Mouse (Mus musculus) neural tube, embryonic 12.5 days (tissue): ENCODE results near the gene Nrl. TPM values are rescaled to one million over a fixed set of nuclear protein-coding genes. Genes with fewer than 3 reads are reported as not detected.
A peak's percentile ranks its signal among the peaks of the same experiment; 100 is the strongest.

ENCODE experiments used
- ATAC-seq: fragments of 200-750 bp; cut with Nextera tagmentation; 2 replicates; pipeline ENCODE4 v1.8.0; 2017; ENCODE audit warnings: low read depth, mild to moderate bottlenecking, moderate TSS enrichment, moderate library complexity; ENCODE audit not compliant: low FRiP score
- H3K27ac ChIP-seq: fragments of 300-500 bp; sonication (generic); 2 replicates; pipeline ENCODE4 v1.5.1; 2016
- H3K27me3 ChIP-seq: fragments of 300-500 bp; sonication (generic); replicated peaks from 2 replicates; pipeline ENCODE4 v1.6.1; 2016; ENCODE audit warnings: mild to moderate bottlenecking
- H3K36me3 ChIP-seq: fragments of 300-500 bp; sonication (generic); 2 replicates; pipeline ENCODE4 v1.6.1; 2016; ENCODE audit warnings: mild to moderate bottlenecking
- H3K4me1 ChIP-seq: fragments of 300-500 bp; sonication (generic); 2 replicates; pipeline ENCODE4 v1.6.1; 2016
- H3K4me2 ChIP-seq: fragments of 300-500 bp; sonication (generic); replicated peaks from 2 replicates; pipeline ENCODE4 v1.6.1; 2016; ENCODE audit warnings: mild to moderate bottlenecking
- H3K4me3 ChIP-seq: fragments of 300-500 bp; sonication (generic); 2 replicates; pipeline ENCODE4 v1.5.1; 2016
- H3K9ac ChIP-seq: fragments of 300-500 bp; sonication (generic); 2 replicates; pipeline ENCODE4 v1.6.1; 2016; ENCODE audit warnings: mild to moderate bottlenecking
- H3K9me3 ChIP-seq: fragments of 300-500 bp; sonication (generic); 2 replicates; pipeline ENCODE4 v1.6.1; 2016; ENCODE audit warnings: mild to moderate bottlenecking
- WGBS: fragments of 180-500 bp; shearing (Covaris S2); methylation state at CpG from one replicate; pipeline ENCODE4 v1.1.7; 2016; 5-methylcytosine and 5-hydroxymethylcytosine counted together
- polyA plus RNA-seq: library from polyadenylated mRNA; unstranded; fragments of >200 nt; fragmentation: Nextera tagmentation; extraction: Ambion mirVana; gene quantifications from 2 replicates; pipeline ENCODE4 v1.2.1, GENCODE M21; 2016

Nrl gene
- polyA plus RNA-seq, 1 experiment from 2014 or later, result 0.19 TPM

GRCm38 (mm10) chr14:55555788-55556187, 31.0 kb upstream of the Nrl start:
- H3K27me3 ChIP-seq, result no peaks in the 10 kb centered on the region
- ATAC-seq, result no peak
- H3K9me3 ChIP-seq, result no peaks in the 10 kb centered on the region
- H3K9ac ChIP-seq, result no peak overlapping the region
- H3K4me2 ChIP-seq, result no peak overlapping the region
- no peak overlapping the region for H3K27ac ChIP-seq
- no peak overlapping the region for H3K4me3 ChIP-seq
- no peaks in the 10 kb centered on the region for H3K36me3 ChIP-seq
- WGBS, result 79% methylated on average over 3 of the region's 3 CpGs
- H3K4me1 ChIP-seq, result no peaks in the 10 kb centered on the region

GRCm38 (mm10) chr14:55554635-55555034, 29.9 kb upstream of the Nrl start:
- H3K4me1 ChIP-seq, result no peaks in the 10 kb centered on the region
- H3K4me2 ChIP-seq, result no peak overlapping the region
- no peak overlapping the region for H3K27ac ChIP-seq
- no peak overlapping the region for H3K9ac ChIP-seq
- ATAC-seq, result no peak
- no peaks in the 10 kb centered on the region for H3K9me3 ChIP-seq
- no peak overlapping the region for H3K4me3 ChIP-seq
- no peaks in the 10 kb centered on the region for H3K27me3 ChIP-seq
- no peaks in the 10 kb centered on the region for H3K36me3 ChIP-seq

GRCm38 (mm10) chr14:55551794-55552193, 27.0 kb upstream of the Nrl start:
- H3K4me1 ChIP-seq, result no peaks in the 10 kb centered on the region
- no peak overlapping the region for H3K27ac ChIP-seq
- 89% methylated on average over 8 of the region's 8 CpGs for WGBS
- H3K36me3 ChIP-seq, result peaks cover 17% of the 10 kb centered on the region
- no peaks in the 10 kb centered on the region for H3K27me3 ChIP-seq
- H3K4me3 ChIP-seq, result no peak overlapping the region
- no peak overlapping the region for H3K9ac ChIP-seq
- ATAC-seq, result no peak
- H3K9me3 ChIP-seq, result no peaks in the 10 kb centered on the region
- no peak overlapping the region for H3K4me2 ChIP-seq

- WGBS, result 58% methylated on average over 5 of the region's 5 CpGs
- no peaks in the 10 kb centered on the region for H3K4me1 ChIP-seq
- no peak for ATAC-seq
- no peak overlapping the region for H3K9ac ChIP-seq
- H3K36me3 ChIP-seq, result peaks cover 21% of the 10 kb centered on the region
- H3K4me3 ChIP-seq, result no peak overlapping the region
- no peaks in the 10 kb centered on the region for H3K9me3 ChIP-seq
- H3K27me3 ChIP-seq, result no peaks in the 10 kb centered on the region
- no peak overlapping the region for H3K27ac ChIP-seq
- H3K4me2 ChIP-seq, result no peak overlapping the region
Measured at GRCm38 (mm10) chr14:55551347-55551746, 26.6 kb upstream of the Nrl start.

GRCm38 (mm10) chr14:55550191-55550590, 25.4 kb upstream of the Nrl start:
- H3K27ac ChIP-seq, result no peak overlapping the region
- no peaks in the 10 kb centered on the region for H3K27me3 ChIP-seq
- H3K4me3 ChIP-seq, result no peak overlapping the region
- no peak overlapping the region for H3K9ac ChIP-seq
- H3K9me3 ChIP-seq, result no peaks in the 10 kb centered on the region
- H3K4me1 ChIP-seq, result no peaks in the 10 kb centered on the region
- H3K4me2 ChIP-seq, result no peak overlapping the region
- WGBS, result 85% methylated on average over 6 of the region's 6 CpGs
- peaks cover 24% of the 10 kb centered on the region for H3K36me3 ChIP-seq
- ATAC-seq, result no peak

GRCm38 (mm10) chr14:55544334-55544733, 19.6 kb upstream of the Nrl start:
- Histone ChIP-seq H3K4me1 (peaks cover 20% of the 10 kb centered on the region), H3K27ac (no peak overlapping the region), H3K9me3 (no peaks in the 10 kb centered on the region), H3K4me3 (no peak overlapping the region), H3K4me2 (no peak overlapping the region), H3K9ac (no peak overlapping the region), H3K27me3 (no peaks in the 10 kb centered on the region), H3K36me3 (peaks cover 30% of the 10 kb centered on the region)
- 76% methylated on average over 9 of the region's 9 CpGs for WGBS
- no peak for ATAC-seq

GRCm38 (mm10) chr14:55542268-55542667, 17.5 kb upstream of the Nrl start:
- H3K4me3 ChIP-seq, result no peak overlapping the region
- no peak overlapping the region for H3K4me2 ChIP-seq
- no peak overlapping the region for H3K9ac ChIP-seq
- H3K27me3 ChIP-seq, result no peaks in the 10 kb centered on the region
- WGBS, result 98% methylated on average over 12 of the region's 12 CpGs
- H3K27ac ChIP-seq, result no peak overlapping the region
- H3K4me1 ChIP-seq, result peaks cover 20% of the 10 kb centered on the region
- no peak for ATAC-seq
- H3K36me3 ChIP-seq, result peaks cover 13% of the 10 kb centered on the region; the same call in 1 of the 2 replicates
- no peaks in the 10 kb centered on the region for H3K9me3 ChIP-seq

- H3K27ac ChIP-seq, result 0 out of 2 replicates have a peak overlapping the region, but pooled peaks have one; percentile 1
- peaks cover 20% of the 10 kb centered on the region for H3K4me1 ChIP-seq
- H3K36me3 ChIP-seq, result peaks cover 6% of the 10 kb centered on the region; the same call in 1 of the 2 replicates
- no peaks in the 10 kb centered on the region for H3K27me3 ChIP-seq
- ATAC-seq, result peak; percentile 48
- H3K4me3 ChIP-seq, result peak overlapping the region; percentile 50
- H3K4me2 ChIP-seq, result peak overlapping the region; percentile 83
- H3K9me3 ChIP-seq, result no peaks in the 10 kb centered on the region
- 9% methylated on average over 10 of the region's 10 CpGs for WGBS
- H3K9ac ChIP-seq, result peak overlapping the region; percentile 63
Measured at GRCm38 (mm10) chr14:55540787-55541321, 16.1 kb upstream of the Nrl start.

- WGBS, result under 1% methylated on average over 32 of the region's 32 CpGs
- Histone ChIP-seq H3K9me3 (no peaks in the 10 kb centered on the region), H3K36me3 (peaks cover 6% of the 10 kb centered on the region; the same call in 1 of the 2 replicates), H3K9ac (peak within 1 kb of the TSS; percentile 63), H3K27me3 (no peaks in the 10 kb centered on the region), H3K4me3 (peak within 1 kb of the TSS; percentile 50), H3K27ac (0 out of 2 replicates have a peak within 1 kb of the TSS, but pooled peaks have one; percentile 1), H3K4me2 (peak within 1 kb of the TSS; percentile 83), H3K4me1 (peaks cover 20% of the 10 kb centered on the region)
- ATAC-seq, result peak; percentile 81
Measured at GRCm38 (mm10) chr14:55540067-55540786, 15.4 kb upstream of the Nrl start, which contains the start of gene Pck2. Gene Pck2, plus strand, starts transcription at chr14:55540266.

GRCm38 (mm10) chr14:55536116-55536745, 11.4 kb upstream of the Nrl start:
- Histone ChIP-seq H3K27me3 (no peaks in the 10 kb centered on the region), H3K9me3 (no peaks in the 10 kb centered on the region), H3K27ac (no peak overlapping the region), H3K36me3 (no peaks in the 10 kb centered on the region), H3K9ac (no peak overlapping the region), H3K4me3 (no peak overlapping the region), H3K4me1 (peaks cover 15% of the 10 kb centered on the region), H3K4me2 (no peak overlapping the region)
- no peak for ATAC-seq
- 57% methylated on average over 6 of the region's 6 CpGs for WGBS

- Histone ChIP-seq H3K27ac (no peak overlapping the region), H3K36me3 (no peaks in the 10 kb centered on the region)
- 25% methylated on average over 3 of the region's 3 CpGs for WGBS
Measured at GRCm38 (mm10) chr14:55527940-55528339, 3.2 kb upstream of the Nrl start.

GRCm38 (mm10) chr14:55526674-55527073, 1.9 kb upstream of the Nrl start:
- no peak for ATAC-seq
- Histone ChIP-seq H3K27ac (no peak overlapping the region), H3K4me1 (no peaks in the 10 kb centered on the region), H3K9me3 (no peaks in the 10 kb centered on the region), H3K9ac (no peak overlapping the region), H3K27me3 (peaks cover 7% of the 10 kb centered on the region; the same call in 1 of the 2 replicates), H3K4me2 (no peak overlapping the region), H3K4me3 (no peak overlapping the region), H3K36me3 (no peaks in the 10 kb centered on the region)
- WGBS, result 92% methylated on average over 2 of the region's 2 CpGs

More at GRCm38 (mm10) chr14:55527940-55528339, 3.2 kb upstream of the Nrl start:
- no peak for ATAC-seq
- H3K9me3 ChIP-seq, result no peaks in the 10 kb centered on the region
- no peak overlapping the region for H3K4me2 ChIP-seq
- no peak overlapping the region for H3K9ac ChIP-seq
- no peaks in the 10 kb centered on the region for H3K4me1 ChIP-seq
- H3K4me3 ChIP-seq, result no peak overlapping the region
- no peaks in the 10 kb centered on the region for H3K27me3 ChIP-seq
